Mouse (Mus musculus) midbrain, embryonic 11.5 days (tissue): ENCODE results near the gene Ocrl. TPM values are rescaled to one million over a fixed set of nuclear protein-coding genes. Genes with fewer than 3 reads are reported as not detected.
A peak's percentile ranks its signal among the peaks of the same experiment; 100 is the strongest.

Experiments
- ATAC-seq: fragments of 200-750 bp; cut with Nextera tagmentation; 2 replicates; pipeline ENCODE4 v1.8.0; 2017; ENCODE audit warnings: moderate TSS enrichment, moderate library complexity; ENCODE audit not compliant: low FRiP score
- DNase-seq: peaks from one replicate; pipeline ENCODE4 v3.0.0; 2015; ENCODE audit warnings: low spot score; ENCODE audit errors: missing footprints
- H3K27ac ChIP-seq: fragments of 300-500 bp; sonication (generic); 2 replicates; pipeline ENCODE4 v1.5.1; 2014; ENCODE audit warnings: low read depth, low read length
- H3K27me3 ChIP-seq: fragments of 300-500 bp; sonication (generic); 2 replicates; pipeline ENCODE4 v1.6.1; 2014; ENCODE audit warnings: mild to moderate bottlenecking, low read length, moderate library complexity, mixed read lengths; ENCODE audit not compliant: control insufficient read depth, insufficient read depth
- H3K36me3 ChIP-seq: fragments of 300-500 bp; sonication (generic); 2 replicates; pipeline ENCODE4 v1.6.1; 2014; ENCODE audit warnings: mild to moderate bottlenecking, low read length, moderate library complexity, mixed read lengths; ENCODE audit not compliant: control insufficient read depth, insufficient read depth
- H3K4me1 ChIP-seq: fragments of 300-500 bp; sonication (generic); 2 replicates; pipeline ENCODE4 v1.6.1; 2014; ENCODE audit warnings: low read length; ENCODE audit not compliant: control insufficient read depth, insufficient read depth
- H3K4me2 ChIP-seq: fragments of 300-500 bp; sonication (generic); 2 replicates; pipeline ENCODE4 v1.6.1; 2014; ENCODE audit warnings: mild to moderate bottlenecking, moderate library complexity
- H3K4me3 ChIP-seq: fragments of 300-500 bp; sonication (generic); 2 replicates; pipeline ENCODE4 v1.5.1; 2014; ENCODE audit warnings: low read depth, low read length
- H3K9ac ChIP-seq: fragments of 300-500 bp; sonication (generic); 2 replicates; pipeline ENCODE4 v1.6.1; 2014; ENCODE audit warnings: low read length
- H3K9me3 ChIP-seq: fragments of 300-500 bp; sonication (generic); 2 replicates; pipeline ENCODE4 v1.6.1; 2016; ENCODE audit warnings: low read length; ENCODE audit not compliant: control insufficient read depth
- WGBS: fragments of 180-500 bp; shearing (Covaris S2); extraction: QIAGEN DNeasy Blood & Tissue Kit; methylation state at CpG from one replicate; pipeline ENCODE4 v1.1.7; 2014; 5-methylcytosine and 5-hydroxymethylcytosine counted together
- polyA plus RNA-seq: library from polyadenylated mRNA; unstranded; fragments of >200 nt; fragmentation: Nextera tagmentation; extraction: Ambion mirVana; gene quantifications from 2 replicates; pipeline ENCODE4 v1.2.1, GENCODE M21; 2014

Ocrl gene
- polyA plus RNA-seq, result 21.5 and 26.1 TPM in 2 replicates

- H3K9ac ChIP-seq, result peak within 1 kb of the TSS; percentile 86
- peak; percentile 94 for ATAC-seq
- 13% methylated on average over 35 of the region's 35 CpGs for WGBS
These were observed at the start of gene Ocrl for GRCm38 (mm10) chrX:47912306-47912792. TSS of gene Ocrl (plus strand) at chrX:47912387.

GRCm38 (mm10) chrX:47880052-47880451, 32.1 kb upstream of the Ocrl start:
- DNase-seq (no peak), ATAC-seq (no peak)
- WGBS, result 74% methylated on average over 2 of the region's 2 CpGs
- Histone ChIP-seq H3K4me3 (no peak overlapping the region), H3K9ac (no peak overlapping the region), H3K27ac (no peak overlapping the region), H3K27me3 (no peaks in the 10 kb centered on the region), H3K36me3 (no peaks in the 10 kb centered on the region), H3K4me1 (no peaks in the 10 kb centered on the region), H3K4me2 (no peak overlapping the region), H3K9me3 (no peaks in the 10 kb centered on the region)

More at GRCm38 (mm10) chrX:47912306-47912792, at the start of gene Ocrl:
- H3K4me2 ChIP-seq, result peak within 1 kb of the TSS; percentile 49
- H3K4me3 ChIP-seq, result peak within 1 kb of the TSS; percentile 58
- peak within 1 kb of the TSS; percentile 54; the same call in 1 of the 2 replicates for H3K27ac ChIP-seq
- H3K27me3 ChIP-seq, result no peaks in the 10 kb centered on the region
- H3K9me3 ChIP-seq, result no peaks in the 10 kb centered on the region
- DNase-seq, result peak; percentile 95
- H3K36me3 ChIP-seq, result no peaks in the 10 kb centered on the region
- no peaks in the 10 kb centered on the region for H3K4me1 ChIP-seq

DNA sequence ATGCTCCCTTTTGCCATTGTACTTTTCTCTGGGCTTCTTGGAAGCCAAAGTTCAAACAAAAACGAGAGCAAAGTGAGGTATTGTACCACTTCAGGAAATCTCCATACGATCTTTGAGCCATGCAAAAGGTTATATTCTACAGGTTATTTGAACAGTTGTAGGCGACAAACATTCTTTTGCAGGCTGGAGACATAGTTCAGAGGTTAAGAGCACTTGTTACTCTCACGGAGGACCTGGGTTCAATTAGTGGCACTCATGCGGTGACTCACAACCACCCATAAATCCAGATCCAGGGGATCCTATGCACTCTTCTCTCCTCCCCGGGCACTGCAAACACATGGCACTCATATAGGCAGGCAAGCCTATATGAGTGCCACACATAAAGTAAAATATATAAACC, 29.4 kb upstream of the Ocrl start:
- no peak overlapping the region for H3K4me3 ChIP-seq
- H3K27ac ChIP-seq, result no peak overlapping the region
- DNase-seq, result no peak
- no peak overlapping the region for H3K4me2 ChIP-seq
- H3K36me3 ChIP-seq, result no peaks in the 10 kb centered on the region
- H3K9ac ChIP-seq, result no peak overlapping the region
- no peaks in the 10 kb centered on the region for H3K9me3 ChIP-seq
- no peaks in the 10 kb centered on the region for H3K27me3 ChIP-seq
- no peaks in the 10 kb centered on the region for H3K4me1 ChIP-seq
- WGBS, result 78% methylated on average over 6 of the region's 6 CpGs
- ATAC-seq, result no peak

- Histone ChIP-seq H3K27me3 (no peaks in the 10 kb centered on the region), H3K4me3 (no peak overlapping the region), H3K4me2 (no peak overlapping the region), H3K36me3 (no peaks in the 10 kb centered on the region), H3K9me3 (no peaks in the 10 kb centered on the region), H3K27ac (no peak overlapping the region), H3K4me1 (no peaks in the 10 kb centered on the region), H3K9ac (no peak overlapping the region)
- ATAC-seq, result no peak
- WGBS, result 85% methylated on average over 2 of the region's 2 CpGs
- no peak for DNase-seq
These were observed 24.8 kb upstream of the Ocrl start for GRCm38 (mm10) chrX:47887401-47887800.

- H3K36me3 ChIP-seq, result no peaks in the 10 kb centered on the region
- H3K4me3 ChIP-seq, result peak overlapping the region; percentile 56
- no peaks in the 10 kb centered on the region for H3K9me3 ChIP-seq
- ATAC-seq (peak; percentile 56), DNase-seq (peak; percentile 82)
- WGBS, result 17% methylated on average over 12 of the region's 12 CpGs
- peak overlapping the region; percentile 74 for H3K9ac ChIP-seq
- H3K4me1 ChIP-seq, result no peaks in the 10 kb centered on the region
- peak overlapping the region; percentile 59 for H3K4me2 ChIP-seq
- H3K27ac ChIP-seq, result no peak overlapping the region
- no peaks in the 10 kb centered on the region for H3K27me3 ChIP-seq
These were observed 20.8 kb upstream of the Ocrl start for GRCm38 (mm10) chrX:47891243-47891906.

GRCm38 (mm10) chrX:47891907-47892430, 20.2 kb upstream of the Ocrl start:
- WGBS, result 14% methylated on average over 27 of the region's 36 CpGs
- H3K36me3 ChIP-seq, result no peaks in the 10 kb centered on the region

DNA sequence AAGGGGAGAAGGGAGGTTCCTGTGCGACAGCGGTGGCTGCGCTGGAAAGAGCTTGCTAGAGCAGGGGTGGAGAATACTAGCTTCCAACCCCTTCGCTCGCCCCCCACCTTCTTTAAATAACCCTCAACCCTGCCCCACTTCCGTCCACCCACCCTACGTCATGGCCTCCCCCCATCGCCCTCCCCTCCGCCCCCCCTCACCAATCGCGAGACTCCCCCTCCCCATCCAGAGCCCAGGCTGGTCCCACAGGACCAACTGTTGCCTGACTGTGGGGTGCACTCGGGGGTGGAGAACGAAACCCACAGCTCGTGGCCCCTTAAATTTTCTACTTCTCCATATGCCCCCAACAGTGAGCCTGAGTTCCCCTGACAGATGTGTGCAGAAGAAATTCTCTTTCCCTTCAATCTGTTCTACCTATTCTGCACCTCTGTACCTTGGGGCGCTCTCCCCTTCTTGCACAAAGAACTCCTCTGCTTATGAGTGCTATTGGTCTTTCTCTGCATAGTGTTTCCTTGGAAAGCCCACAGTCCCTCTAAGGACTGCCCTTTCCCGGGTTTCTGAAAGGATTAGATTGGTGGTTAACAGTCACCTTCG, 19.7 kb upstream of the Ocrl start, which contains the start of gene Smarca1:
Gene Smarca1 (minus strand): TSS at position 544 of the 594 bp plus-strand sequence.
- no peaks in the 10 kb centered on the region for H3K4me1 ChIP-seq
- H3K27ac ChIP-seq, result no peak within 1 kb of the TSS
- 16% methylated on average over 12 of the region's 17 CpGs for WGBS
- peak within 1 kb of the TSS; percentile 74 for H3K9ac ChIP-seq
- peak; percentile 73 for ATAC-seq
- H3K27me3 ChIP-seq, result no peaks in the 10 kb centered on the region
- H3K9me3 ChIP-seq, result no peaks in the 10 kb centered on the region
- no peaks in the 10 kb centered on the region for H3K36me3 ChIP-seq
- peak within 1 kb of the TSS; percentile 56 for H3K4me3 ChIP-seq
- H3K4me2 ChIP-seq, result peak within 1 kb of the TSS; percentile 59
- DNase-seq, result no peak

More at GRCm38 (mm10) chrX:47891907-47892430, 20.2 kb upstream of the Ocrl start:
- Histone ChIP-seq H3K4me1 (no peaks in the 10 kb centered on the region), H3K4me2 (peak overlapping the region; percentile 59), H3K9me3 (no peaks in the 10 kb centered on the region), H3K27ac (no peak overlapping the region), H3K27me3 (no peaks in the 10 kb centered on the region), H3K9ac (peak overlapping the region; percentile 74), H3K4me3 (peak overlapping the region; percentile 56)
- peak; percentile 86 for ATAC-seq
- DNase-seq, result peak; percentile 89

DNA sequence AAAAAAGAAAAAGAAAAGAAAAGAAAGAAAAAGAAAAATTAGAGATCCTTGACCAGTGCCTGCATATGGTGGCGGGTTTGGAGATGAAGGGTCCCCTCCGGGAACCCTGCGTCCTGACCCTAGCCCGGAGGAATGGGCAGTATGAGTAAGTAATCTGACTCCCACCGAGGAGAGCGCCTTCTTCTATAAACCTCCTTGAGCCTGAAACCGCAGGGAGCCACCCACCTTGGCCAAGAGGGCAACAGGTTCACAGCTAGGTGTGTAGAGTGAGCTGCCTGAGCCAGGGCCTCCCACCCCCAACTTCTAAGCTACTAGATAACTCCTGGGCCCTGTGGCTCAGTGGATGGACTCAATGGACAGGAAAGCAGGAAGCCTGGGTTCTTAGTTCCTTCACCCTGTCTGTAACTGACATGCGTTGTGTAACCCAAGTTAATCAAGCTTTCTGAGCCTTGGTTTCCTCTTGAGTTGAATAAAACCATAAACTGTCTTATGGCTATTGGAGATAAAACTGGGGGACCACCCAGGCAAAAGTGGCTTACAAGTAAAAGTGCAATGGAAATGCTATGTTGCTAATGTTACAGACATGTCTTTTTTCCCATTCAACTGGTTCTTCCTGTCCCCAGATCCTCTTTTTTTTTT, 836 bp downstream of the Ocrl start:
- H3K9ac ChIP-seq, result peak overlapping the region; percentile 86
- 27% methylated on average over 8 of the region's 8 CpGs for WGBS
- ATAC-seq, result peak; percentile 25; the same call in 1 of the 2 replicates

More for the DNA sequence above, 836 bp downstream of the Ocrl start:
- no peaks in the 10 kb centered on the region for H3K4me1 ChIP-seq
- H3K9me3 ChIP-seq, result no peaks in the 10 kb centered on the region
- peak overlapping the region; percentile 49 for H3K4me2 ChIP-seq
- no peak overlapping the region for H3K27ac ChIP-seq
- H3K27me3 ChIP-seq, result no peaks in the 10 kb centered on the region
- no peak for DNase-seq
- H3K4me3 ChIP-seq, result peak overlapping the region; percentile 58
- H3K36me3 ChIP-seq, result no peaks in the 10 kb centered on the region
